Mouse (Mus musculus): ENCODE measurements around the gene Zbtb17. TPM values are rescaled to one million over a fixed set of nuclear protein-coding genes. Genes with fewer than 3 reads are reported as not detected.

Gene Zbtb17
- polyA plus RNA-seq, 1 experiment = 24.1 TPM

GRCm38 (mm10) chr4:141421423-141421822 is 23.0 kb upstream of the Zbtb17 start:
- TF ChIP-seq POLR2A (IDR thresholded peaks at IDR 0.05; ENCODE audit: borderline replicate concordance, control insufficient read depth, low read depth, low read length) (no peak), CTCF (IDR thresholded peaks at IDR 0.05; ENCODE audit: control insufficient read depth, insufficient read depth, low read length) (no peak)
- Histone ChIP-seq H3K4me1 (ENCODE audit: control insufficient read depth, insufficient read depth, low read length) (peaks cover 1% of the 10 kb centered on the region; the same call in 1 of the 2 replicates), H3K27ac (ENCODE audit: control insufficient read depth, insufficient read depth, low read depth, low read length, poor library complexity) (no peak overlapping the region), H3K4me3 (replicated peaks; ENCODE audit: control insufficient read depth, low read depth, low read length) (no peak overlapping the region)
- WGBS = 81% methylated on average over 14 of the region's 14 CpGs

- WGBS = 83% methylated on average over 5 of the region's 5 CpGs
- Histone ChIP-seq H3K27ac (ENCODE audit: control insufficient read depth, insufficient read depth, low read depth, low read length, poor library complexity) (no peak overlapping the region), H3K4me3 (replicated peaks; ENCODE audit: control insufficient read depth, low read depth, low read length) (no peak overlapping the region), H3K4me1 (ENCODE audit: control insufficient read depth, insufficient read depth, low read length) (peaks cover 1% of the 10 kb centered on the region; the same call in 1 of the 2 replicates)
- TF ChIP-seq POLR2A (IDR thresholded peaks at IDR 0.05; ENCODE audit: borderline replicate concordance, control insufficient read depth, low read depth, low read length) = no peak
- TF ChIP-seq CTCF (IDR thresholded peaks at IDR 0.05; ENCODE audit: control insufficient read depth, insufficient read depth, low read length) = no peak
Measured at GRCm38 (mm10) chr4:141422841-141423240, 21.6 kb upstream of the Zbtb17 start.

GRCm38 (mm10) chr4:141423288-141423687 is 21.2 kb upstream of the Zbtb17 start:
- 89% methylated on average over 5 of the region's 5 CpGs for WGBS
- Histone ChIP-seq H3K4me1 (ENCODE audit: control insufficient read depth, insufficient read depth, low read length) (peaks cover 1% of the 10 kb centered on the region; the same call in 1 of the 2 replicates), H3K27ac (ENCODE audit: control insufficient read depth, insufficient read depth, low read depth, low read length, poor library complexity) (no peak overlapping the region), H3K4me3 (replicated peaks; ENCODE audit: control insufficient read depth, low read depth, low read length) (no peak overlapping the region)
- TF ChIP-seq CTCF (IDR thresholded peaks at IDR 0.05; ENCODE audit: control insufficient read depth, insufficient read depth, low read length) = no peak

- 89% methylated on average over 13 of the region's 13 CpGs for WGBS
- no peak overlapping the region for H3K27ac ChIP-seq (ENCODE audit: control insufficient read depth, insufficient read depth, low read depth, low read length, poor library complexity)
- no peak overlapping the region for H3K4me3 ChIP-seq (replicated peaks; ENCODE audit: control insufficient read depth, low read depth, low read length)
- TF ChIP-seq POLR2A (IDR thresholded peaks at IDR 0.05; ENCODE audit: borderline replicate concordance, control insufficient read depth, low read depth, low read length) = no peak
- TF ChIP-seq CTCF (IDR thresholded peaks at IDR 0.05; ENCODE audit: control insufficient read depth, insufficient read depth, low read length) = no peak
- peaks cover 1% of the 10 kb centered on the region; the same call in 1 of the 2 replicates for H3K4me1 ChIP-seq (ENCODE audit: control insufficient read depth, insufficient read depth, low read length)
Measured at GRCm38 (mm10) chr4:141423691-141424431, 20.6 kb upstream of the Zbtb17 start.

- H3K4me1 ChIP-seq (ENCODE audit: control insufficient read depth, insufficient read depth, low read length) = no peaks in the 10 kb centered on the region
- no peak overlapping the region for H3K27ac ChIP-seq (ENCODE audit: control insufficient read depth, insufficient read depth, low read depth, low read length, poor library complexity)
- no peak for TF ChIP-seq CTCF (IDR thresholded peaks at IDR 0.05; ENCODE audit: control insufficient read depth, insufficient read depth, low read length)
- TF ChIP-seq POLR2A (IDR thresholded peaks at IDR 0.05; ENCODE audit: borderline replicate concordance, control insufficient read depth, low read depth, low read length) = no peak
- H3K4me3 ChIP-seq (replicated peaks; ENCODE audit: control insufficient read depth, low read depth, low read length) = no peak overlapping the region
- 4% methylated on average over 35 of the region's 36 CpGs for WGBS
Measured at GRCm38 (mm10) chr4:141425484-141426479, 18.7 kb upstream of the Zbtb17 start.

- WGBS = 79% methylated on average over 10 of the region's 10 CpGs
- no peak overlapping the region for H3K4me3 ChIP-seq (replicated peaks; ENCODE audit: control insufficient read depth, low read depth, low read length)
- TF ChIP-seq CTCF (IDR thresholded peaks at IDR 0.05; ENCODE audit: control insufficient read depth, insufficient read depth, low read length) (no peak), POLR2A (IDR thresholded peaks at IDR 0.05; ENCODE audit: borderline replicate concordance, control insufficient read depth, low read depth, low read length) (no peak)
- no peaks in the 10 kb centered on the region for H3K4me1 ChIP-seq (ENCODE audit: control insufficient read depth, insufficient read depth, low read length)
- H3K27ac ChIP-seq (ENCODE audit: control insufficient read depth, insufficient read depth, low read depth, low read length, poor library complexity) = no peak overlapping the region
Measured at GRCm38 (mm10) chr4:141426796-141427745, 17.4 kb upstream of the Zbtb17 start.

- H3K4me1 ChIP-seq (ENCODE audit: control insufficient read depth, insufficient read depth, low read length) = no peaks in the 10 kb centered on the region
- WGBS = 90% methylated on average over 13 of the region's 13 CpGs
- no peak for TF ChIP-seq CTCF (IDR thresholded peaks at IDR 0.05; ENCODE audit: control insufficient read depth, insufficient read depth, low read length)
- no peak for TF ChIP-seq POLR2A (IDR thresholded peaks at IDR 0.05; ENCODE audit: borderline replicate concordance, control insufficient read depth, low read depth, low read length)
- H3K27ac ChIP-seq (ENCODE audit: control insufficient read depth, insufficient read depth, low read depth, low read length, poor library complexity) = no peak overlapping the region
- H3K4me3 ChIP-seq (replicated peaks; ENCODE audit: control insufficient read depth, low read depth, low read length) = no peak overlapping the region
Measured at GRCm38 (mm10) chr4:141427921-141428320, 16.5 kb upstream of the Zbtb17 start.
